Mouse (Mus musculus) forebrain, embryonic 16.5 days (tissue): ENCODE data around the gene Cstad. TPM values are rescaled to one million over a fixed set of nuclear protein-coding genes. Genes with fewer than 3 reads are reported as not detected.
A peak's percentile ranks its signal among the peaks of the same experiment; 100 is the strongest.

Experiments used
- ATAC-seq: fragments of 200-750 bp; cut with Nextera tagmentation; 2 replicates; pipeline ENCODE4 v1.8.0; 2017; ENCODE audit warnings: mild to moderate bottlenecking, moderate library complexity
- H3K27ac ChIP-seq: fragments of 300-500 bp; sonication (generic); 2 replicates; pipeline ENCODE4 v1.5.1; 2014; ENCODE audit warnings: low read length, control low read depth
- H3K27me3 ChIP-seq: fragments of 300-500 bp; sonication (generic); replicated peaks from 2 replicates; pipeline ENCODE4 v1.6.1; 2014; ENCODE audit warnings: low read length; ENCODE audit not compliant: control insufficient read depth, insufficient read depth
- H3K36me3 ChIP-seq: fragments of 300-500 bp; sonication (generic); 2 replicates; pipeline ENCODE4 v1.6.1; 2014; ENCODE audit not compliant: control insufficient read depth, insufficient read depth
- H3K4me1 ChIP-seq: fragments of 300-500 bp; sonication (generic); replicated peaks from 2 replicates; pipeline ENCODE4 v1.6.1; 2014; ENCODE audit warnings: low read length; ENCODE audit not compliant: control insufficient read depth, insufficient read depth
- H3K4me2 ChIP-seq: fragments of 300-500 bp; sonication (generic); 2 replicates; pipeline ENCODE4 v1.6.1; 2014; ENCODE audit warnings: mild to moderate bottlenecking, low read length, control low read depth
- H3K4me3 ChIP-seq: fragments of 300-500 bp; sonication (generic); replicated peaks from 2 replicates; pipeline ENCODE4 v1.5.1; 2014; ENCODE audit warnings: mild to moderate bottlenecking, low read length, control low read depth
- H3K9ac ChIP-seq: fragments of 300-500 bp; sonication (generic); replicated peaks from 2 replicates; pipeline ENCODE4 v1.6.1; 2014; ENCODE audit warnings: low read depth, low read length, control low read depth
- H3K9me3 ChIP-seq: fragments of 300-500 bp; sonication (generic); 2 replicates; pipeline ENCODE4 v1.6.1; 2016; ENCODE audit warnings: low read length; ENCODE audit not compliant: control insufficient read depth
- WGBS: fragments of 180-500 bp; shearing (Covaris S2); extraction: QIAGEN DNeasy Blood & Tissue Kit; methylation state at CpG from one replicate; pipeline ENCODE4 v1.1.7; 2014; 5-methylcytosine and 5-hydroxymethylcytosine counted together
- polyA plus RNA-seq: library from polyadenylated mRNA; unstranded; fragments of >200 nt; fragmentation: Nextera tagmentation; extraction: Ambion mirVana; gene quantifications from 2 replicates; pipeline ENCODE4 v1.2.1, GENCODE M21; 2015

Gene Cstad
- polyA plus RNA-seq, 1 experiment from 2014 or later, result 0.89 TPM

DNA sequence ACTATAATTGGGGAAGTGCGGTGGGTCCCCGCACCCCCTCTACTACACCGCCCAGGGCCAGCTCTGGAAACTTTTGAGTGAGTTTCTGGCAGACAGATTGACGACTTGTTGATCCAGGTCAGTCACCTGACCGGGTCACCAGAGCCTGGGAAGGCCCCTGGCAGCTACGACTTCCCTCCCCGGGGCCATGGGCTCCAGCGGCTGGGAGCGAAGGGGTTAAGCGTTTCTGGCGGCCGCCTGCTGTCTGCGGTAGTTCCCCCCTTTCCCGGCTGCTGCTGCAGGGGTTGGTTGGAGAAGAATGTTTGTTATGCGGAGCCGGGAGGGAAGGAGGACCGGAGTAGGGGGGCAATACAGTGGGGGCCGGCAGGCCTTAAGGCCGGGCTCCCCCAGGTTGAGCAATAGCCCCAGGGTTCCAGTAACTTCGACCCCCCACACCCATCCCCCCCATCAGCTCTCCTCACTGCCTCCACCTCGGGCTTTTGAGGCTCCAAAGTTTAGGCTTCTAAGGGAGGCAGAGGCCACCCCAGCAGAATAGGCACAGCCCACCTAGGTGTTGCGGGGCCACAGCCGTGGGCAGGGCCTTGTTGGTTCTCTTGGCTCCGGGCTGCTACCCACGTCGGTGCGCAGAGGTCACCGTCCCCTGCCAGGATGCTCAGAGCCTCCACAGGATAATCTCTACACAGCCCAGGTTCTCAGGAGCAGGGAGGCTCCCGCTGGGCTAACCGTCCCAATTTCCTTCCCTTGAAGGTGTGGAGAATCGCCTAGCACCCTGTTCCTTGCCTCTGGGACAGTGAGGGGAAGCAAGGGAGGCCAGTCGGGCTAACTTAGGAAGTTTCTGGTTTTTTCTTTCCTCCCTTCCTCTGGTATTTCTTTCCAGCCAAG lies 10.3 kb downstream of the Cstad start:
- H3K4me2 ChIP-seq, result peak overlapping the region; percentile 48
- 0 out of 2 replicates have a peak, but pooled peaks have one; percentile 8 for ATAC-seq
- WGBS, result 2% methylated on average over 32 of the region's 32 CpGs
- H3K27me3 ChIP-seq, result no peaks in the 10 kb centered on the region
- no peaks in the 10 kb centered on the region for H3K36me3 ChIP-seq
- H3K4me3 ChIP-seq, result peak overlapping the region; percentile 9; the same call in 1 of the 2 replicates
- H3K4me1 ChIP-seq, result peaks cover 54% of the 10 kb centered on the region
- no peaks in the 10 kb centered on the region for H3K9me3 ChIP-seq
- peak overlapping the region; percentile 36 for H3K9ac ChIP-seq
- 0 out of 2 replicates have a peak overlapping the region, but pooled peaks have one; percentile 34 for H3K27ac ChIP-seq

DNA sequence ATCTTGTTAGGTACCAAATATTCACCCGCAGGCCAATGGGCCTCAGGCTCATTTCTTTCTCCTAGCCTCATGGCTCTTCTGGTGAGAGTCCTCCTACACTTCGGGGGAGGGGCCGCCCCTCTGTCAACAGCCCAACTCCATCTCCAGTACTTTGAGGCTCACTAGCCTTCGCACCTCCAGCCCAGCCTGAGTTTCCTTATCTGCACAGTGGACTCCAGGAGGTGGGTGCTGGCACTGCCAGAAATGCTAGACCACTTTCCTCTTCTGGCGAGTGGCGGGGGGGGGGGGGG lies 10.9 kb downstream of the Cstad start:
- 21% methylated on average over 4 of the region's 6 CpGs for WGBS
- no peaks in the 10 kb centered on the region for H3K27me3 ChIP-seq
- H3K9me3 ChIP-seq, result no peaks in the 10 kb centered on the region
- H3K4me3 ChIP-seq, result no peak overlapping the region
- peaks cover 51% of the 10 kb centered on the region for H3K4me1 ChIP-seq
- no peaks in the 10 kb centered on the region for H3K36me3 ChIP-seq
- H3K4me2 ChIP-seq, result no peak overlapping the region
- peak overlapping the region; percentile 36 for H3K9ac ChIP-seq
- no peak for ATAC-seq
- H3K27ac ChIP-seq, result no peak overlapping the region

GRCm38 (mm10) chr2:30606621-30607052 lies 11.8 kb downstream of the Cstad start:
- Histone ChIP-seq H3K9me3 (no peaks in the 10 kb centered on the region), H3K36me3 (no peaks in the 10 kb centered on the region), H3K4me3 (no peak overlapping the region), H3K9ac (peak overlapping the region; percentile 56), H3K4me1 (peaks cover 42% of the 10 kb centered on the region), H3K27ac (peak overlapping the region; percentile 94), H3K4me2 (peak overlapping the region; percentile 41), H3K27me3 (no peaks in the 10 kb centered on the region)
- peak; percentile 70 for ATAC-seq
- WGBS, result 3% methylated on average over 23 of the region's 23 CpGs

DNA sequence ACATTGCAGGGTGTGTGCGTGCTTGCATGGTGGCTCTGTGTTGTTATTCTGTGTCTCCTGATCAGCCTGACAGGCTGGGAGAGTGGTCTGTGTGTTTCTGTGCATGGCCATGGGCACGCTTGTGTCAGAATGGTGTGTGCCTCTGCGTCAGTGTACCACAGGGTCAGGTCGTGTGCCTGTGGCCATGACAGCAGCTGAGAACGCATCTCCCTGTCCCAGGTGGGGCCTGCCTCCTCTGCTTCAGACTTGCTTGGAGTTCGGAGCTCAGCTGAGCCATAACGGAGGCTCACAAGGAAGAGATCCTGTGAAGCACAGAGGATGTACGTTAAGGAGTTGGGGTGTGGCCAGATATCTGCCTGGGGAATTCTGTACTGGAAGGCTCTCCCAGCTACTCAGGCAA lies 13.1 kb downstream of the Cstad start:
- WGBS, result 67% methylated on average over 8 of the region's 8 CpGs
- Histone ChIP-seq H3K27me3 (no peaks in the 10 kb centered on the region), H3K27ac (no peak overlapping the region), H3K4me2 (no peak overlapping the region), H3K36me3 (no peaks in the 10 kb centered on the region), H3K9me3 (no peaks in the 10 kb centered on the region), H3K9ac (no peak overlapping the region), H3K4me3 (no peak overlapping the region), H3K4me1 (peaks cover 41% of the 10 kb centered on the region)
- no peak for ATAC-seq

DNA sequence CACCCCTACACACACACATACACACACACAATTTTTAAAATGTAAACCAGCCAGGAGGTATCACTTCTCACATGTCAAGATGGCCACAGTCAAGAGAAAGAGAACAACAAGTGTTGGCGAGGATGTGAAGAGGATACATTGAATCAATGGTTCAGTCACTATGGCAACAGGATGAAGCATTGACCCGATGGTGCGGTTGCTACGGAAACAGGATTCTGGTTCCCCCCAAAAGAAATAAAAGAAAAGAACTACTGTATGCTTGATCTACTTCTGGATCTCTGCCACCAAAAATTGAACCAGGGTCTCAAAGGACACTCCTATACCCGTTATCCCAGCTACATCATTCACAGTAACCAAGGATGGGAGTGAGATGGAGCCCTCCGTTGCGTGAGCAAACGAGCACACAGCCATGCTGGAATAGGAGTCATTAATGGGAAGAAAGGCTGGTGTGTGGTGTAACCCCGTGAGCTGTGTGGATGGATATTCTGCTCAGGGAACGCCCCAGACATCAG lies 13.9 kb downstream of the Cstad start:
- Histone ChIP-seq H3K27me3 (no peaks in the 10 kb centered on the region), H3K4me1 (peaks cover 46% of the 10 kb centered on the region), H3K9ac (no peak overlapping the region), H3K9me3 (no peaks in the 10 kb centered on the region), H3K4me2 (no peak overlapping the region), H3K27ac (no peak overlapping the region), H3K36me3 (no peaks in the 10 kb centered on the region), H3K4me3 (no peak overlapping the region)
- no peak for ATAC-seq
- 44% methylated on average over 10 of the region's 10 CpGs for WGBS

- Histone ChIP-seq H3K4me1 (peaks cover 22% of the 10 kb centered on the region), H3K9me3 (no peaks in the 10 kb centered on the region), H3K27me3 (no peaks in the 10 kb centered on the region), H3K27ac (peak overlapping the region; percentile 93), H3K4me2 (peak overlapping the region; percentile 55), H3K4me3 (peak overlapping the region; percentile 29), H3K36me3 (no peaks in the 10 kb centered on the region), H3K9ac (peak overlapping the region; percentile 55)
- WGBS, result under 1% methylated on average over 18 of the region's 18 CpGs
- ATAC-seq, result peak; percentile 72
These were observed 18.7 kb downstream of the Cstad start for GRCm38 (mm10) chr2:30613574-30613973.

DNA sequence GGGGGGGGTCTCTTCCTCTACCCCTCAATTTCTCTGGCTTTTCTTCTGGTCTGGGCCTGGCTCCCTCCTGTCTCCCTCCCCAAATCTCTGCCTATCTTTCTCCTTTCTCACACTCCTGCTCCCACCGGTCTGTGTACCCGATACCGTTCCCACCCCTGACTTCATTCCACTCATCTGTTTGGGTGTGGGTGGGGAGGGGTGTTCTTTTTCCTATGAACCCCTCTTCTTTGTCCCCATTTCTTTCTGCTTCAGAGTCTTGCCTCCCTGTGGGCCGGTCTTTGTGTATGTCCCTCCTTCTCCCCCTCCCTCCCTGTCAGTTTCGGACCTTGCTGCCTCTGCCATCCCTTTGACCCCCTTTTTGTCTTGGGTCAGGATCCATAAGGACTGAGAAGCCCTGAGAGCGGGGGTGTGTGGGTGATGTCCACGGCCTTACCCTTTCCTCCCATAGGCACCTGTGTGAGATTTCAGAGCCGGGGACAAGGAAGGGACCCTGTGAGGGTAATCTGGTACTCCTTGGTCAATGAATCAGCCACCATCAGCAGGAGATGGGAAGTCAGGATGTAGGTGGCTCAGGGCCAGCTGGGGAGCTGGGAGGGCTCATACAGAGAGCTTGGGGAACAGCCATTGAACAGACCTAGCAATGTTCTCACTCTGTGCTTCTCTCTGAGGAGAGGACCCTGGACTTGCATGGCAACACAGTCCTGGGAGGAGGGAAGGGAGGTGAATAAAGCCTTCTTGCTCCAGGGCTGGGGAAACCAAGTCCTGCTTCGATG lies 19.5 kb downstream of the Cstad start:
- H3K4me2 ChIP-seq, result peak overlapping the region; percentile 55
- peak overlapping the region; percentile 55 for H3K9ac ChIP-seq
- peak overlapping the region; percentile 93 for H3K27ac ChIP-seq
- peaks cover 19% of the 10 kb centered on the region for H3K4me1 ChIP-seq
- H3K36me3 ChIP-seq, result no peaks in the 10 kb centered on the region
- H3K9me3 ChIP-seq, result no peaks in the 10 kb centered on the region
- no peaks in the 10 kb centered on the region for H3K27me3 ChIP-seq
- peak; percentile 43 for ATAC-seq
- 32% methylated on average over 9 of the region's 9 CpGs for WGBS
- peak overlapping the region; percentile 29 for H3K4me3 ChIP-seq

DNA sequence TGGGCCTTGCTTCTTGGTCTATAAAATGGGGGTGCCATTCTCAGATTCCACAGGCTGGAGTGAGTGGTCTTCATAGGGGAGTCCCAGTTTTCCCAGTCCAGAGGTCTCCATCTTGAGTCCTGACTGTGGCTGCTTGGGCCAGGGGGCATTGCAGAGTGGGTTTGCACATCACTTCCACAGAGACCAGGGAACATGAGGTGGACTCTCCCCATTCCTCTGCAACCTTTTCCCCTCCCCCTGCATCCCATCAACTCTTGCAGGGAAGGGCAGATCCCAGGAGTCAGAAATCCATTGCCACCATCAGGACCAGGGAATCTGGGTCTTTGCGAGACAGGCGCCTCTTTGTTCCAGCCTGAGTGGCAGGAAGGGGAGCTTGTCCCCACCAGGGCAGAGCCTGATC lies 21.0 kb downstream of the Cstad start:
- 90% methylated on average over 2 of the region's 2 CpGs for WGBS
- no peak overlapping the region for H3K9ac ChIP-seq
- no peak overlapping the region for H3K27ac ChIP-seq
- H3K36me3 ChIP-seq, result no peaks in the 10 kb centered on the region
- ATAC-seq, result no peak
- no peak overlapping the region for H3K4me2 ChIP-seq
- no peak overlapping the region for H3K4me3 ChIP-seq
- no peaks in the 10 kb centered on the region for H3K27me3 ChIP-seq
- H3K9me3 ChIP-seq, result no peaks in the 10 kb centered on the region
- H3K4me1 ChIP-seq, result peaks cover 19% of the 10 kb centered on the region

DNA sequence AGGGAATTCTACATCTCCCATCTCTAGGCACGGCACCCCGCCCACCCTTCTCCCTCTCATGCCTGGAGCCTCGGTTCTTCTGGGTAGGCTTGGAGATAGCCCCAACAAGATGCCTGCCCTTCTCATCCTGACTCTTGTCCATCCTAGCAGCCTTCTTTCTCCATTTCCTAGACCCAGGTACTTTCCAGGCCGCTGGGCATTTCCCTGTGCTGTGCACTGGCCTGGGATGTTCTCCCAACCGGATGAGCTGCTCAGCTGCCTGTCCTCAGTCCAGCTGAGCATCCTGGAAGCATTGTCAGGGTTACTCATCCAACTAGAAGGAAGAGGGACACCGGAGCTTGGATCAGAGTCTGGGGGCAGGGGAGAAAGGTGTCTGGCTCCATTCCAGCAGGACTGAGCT lies 21.6 kb downstream of the Cstad start:
- Histone ChIP-seq H3K27me3 (no peaks in the 10 kb centered on the region), H3K4me1 (peaks cover 19% of the 10 kb centered on the region), H3K9ac (no peak overlapping the region), H3K9me3 (no peaks in the 10 kb centered on the region), H3K4me2 (no peak overlapping the region), H3K36me3 (no peaks in the 10 kb centered on the region), H3K27ac (no peak overlapping the region), H3K4me3 (no peak overlapping the region)
- WGBS, result 82% methylated on average over 6 of the region's 6 CpGs
- ATAC-seq, result no peak
